Mouse (Mus musculus): ENCODE results near the gene Erich6. TPM values are rescaled to one million over a fixed set of nuclear protein-coding genes. Genes with fewer than 3 reads are reported as not detected.

Erich6 gene
- polyA plus RNA-seq, 1 experiment from 2014 or later: 0.11 TPM

DNA sequence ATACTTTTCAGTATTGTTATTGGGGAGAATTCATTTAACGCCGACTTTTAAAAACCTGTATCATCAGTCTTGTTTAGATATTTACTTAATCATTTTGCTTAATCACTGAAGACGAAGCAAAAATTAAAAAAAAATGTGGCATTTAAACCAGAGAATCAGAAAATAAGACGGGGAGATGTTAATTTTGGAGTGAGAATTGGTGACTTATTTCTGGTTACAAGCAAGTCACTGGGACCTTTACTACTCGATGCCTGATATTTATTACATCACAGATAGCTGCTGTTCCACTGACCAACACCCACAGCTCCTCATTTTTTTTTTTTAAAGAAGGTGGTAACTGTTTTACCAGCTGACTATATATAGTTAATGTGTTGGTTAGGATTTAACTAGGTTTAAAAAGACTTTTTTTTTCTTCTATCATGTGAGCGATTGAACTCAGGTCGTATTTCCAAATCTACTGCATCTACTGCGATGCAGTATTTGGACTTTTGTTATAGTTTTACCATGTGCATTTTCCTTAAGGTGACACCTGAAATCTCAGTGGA lies 59.4 kb downstream of the Erich6 start:
- Histone ChIP-seq H3K4me3 (peak overlapping the region; percentile 92), H3K9me3 (no peaks in the 10 kb centered on the region), H3K4me1 (peaks cover 34% of the 10 kb centered on the region), H3K27ac (replicated peaks) (peak overlapping the region; percentile 100; the same call in 1 of the 2 replicates), H3K36me3 (peaks cover 21% of the 10 kb centered on the region), H3K9ac (peak overlapping the region; percentile 100), H3K27me3 (replicated peaks) (no peaks in the 10 kb centered on the region), H3K4me2 (peak overlapping the region; percentile 79)
- no peak for ATAC-seq (ENCODE audit: extremely low read depth, insufficient number of reproducible peaks, low FRiP score, low TSS enrichment)
- 21% methylated on average over 8 of the region's 8 CpGs for WGBS

DNA sequence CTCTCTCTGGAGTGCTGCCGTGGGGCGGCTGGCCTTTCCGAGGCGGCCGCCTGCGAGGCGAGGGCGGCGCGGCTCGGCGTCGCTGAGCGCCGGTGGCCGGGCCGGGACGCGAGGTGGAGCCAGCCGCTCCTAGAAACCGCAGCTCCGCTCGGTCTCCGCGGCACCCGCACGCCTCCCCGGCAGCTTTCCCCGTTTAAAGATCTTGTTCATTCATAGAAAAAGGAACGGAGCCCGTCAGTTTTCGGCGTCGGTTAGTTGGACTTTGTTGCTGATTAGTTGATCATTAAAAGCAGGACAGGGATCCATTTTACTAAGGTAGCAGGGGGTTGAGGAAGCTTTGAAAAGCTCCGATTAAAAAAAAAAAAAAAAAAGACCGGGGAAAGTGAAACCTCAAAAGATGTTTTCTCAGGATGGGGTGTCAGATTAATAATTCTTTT lies 59.9 kb downstream of the Erich6 start:
- peak overlapping the region; percentile 79 for H3K4me2 ChIP-seq
- H3K27ac ChIP-seq (replicated peaks): peak overlapping the region; percentile 100
- WGBS: under 1% methylated on average over 36 of the region's 36 CpGs
- H3K9ac ChIP-seq: peak overlapping the region; percentile 100
- peak; percentile 70; the same call in 1 of the 2 replicates for ATAC-seq (ENCODE audit: extremely low read depth, insufficient number of reproducible peaks, low FRiP score, low TSS enrichment)
- H3K36me3 ChIP-seq: peaks cover 21% of the 10 kb centered on the region
- H3K4me3 ChIP-seq: peak overlapping the region; percentile 92
- H3K9me3 ChIP-seq: no peaks in the 10 kb centered on the region
- H3K27me3 ChIP-seq (replicated peaks): no peaks in the 10 kb centered on the region
- peaks cover 29% of the 10 kb centered on the region for H3K4me1 ChIP-seq

GRCm38 (mm10) chr3:58576137-58577066 lies 60.6 kb downstream of the Erich6 start, which contains the start of gene Selenot:
TSS of gene Selenot (plus strand) at chr3:58576636.
- H3K36me3 ChIP-seq: peaks cover 21% of the 10 kb centered on the region
- H3K27me3 ChIP-seq (replicated peaks): no peaks in the 10 kb centered on the region
- H3K27ac ChIP-seq (replicated peaks): peak within 1 kb of the TSS; percentile 100
- no peaks in the 10 kb centered on the region for H3K9me3 ChIP-seq
- H3K4me2 ChIP-seq: peak within 1 kb of the TSS; percentile 79
- peak; percentile 81 for ATAC-seq (ENCODE audit: extremely low read depth, insufficient number of reproducible peaks, low FRiP score, low TSS enrichment)
- H3K4me1 ChIP-seq: peaks cover 22% of the 10 kb centered on the region
- H3K9ac ChIP-seq: peak within 1 kb of the TSS; percentile 100
- 2% methylated on average over 46 of the region's 59 CpGs for WGBS
- peak within 1 kb of the TSS; percentile 92 for H3K4me3 ChIP-seq

GRCm38 (mm10) chr3:58570821-58571220 lies 66.2 kb downstream of the Erich6 start:
- no peak overlapping the region for H3K9ac ChIP-seq
- no peak overlapping the region for H3K27ac ChIP-seq (replicated peaks)
- no peak overlapping the region for H3K4me3 ChIP-seq
- H3K4me2 ChIP-seq: no peak overlapping the region
- 76% methylated on average over 3 of the region's 3 CpGs for WGBS
- no peaks in the 10 kb centered on the region for H3K36me3 ChIP-seq
- no peak for ATAC-seq (ENCODE audit: extremely low read depth, insufficient number of reproducible peaks, low FRiP score, low TSS enrichment)
- no peaks in the 10 kb centered on the region for H3K27me3 ChIP-seq (replicated peaks)
- peaks cover under 1% of the 10 kb centered on the region; the same call in 1 of the 2 replicates for H3K4me1 ChIP-seq
- no peaks in the 10 kb centered on the region; the same call in 1 of the 2 replicates for H3K9me3 ChIP-seq

Other genes with a start within 250 kb of the Erich6 start
- 10.6 and 10.9 TPM in 2 replicates for gene Tsc22d2, start 222.5 kb downstream of the Erich6 start, polyA plus RNA-seq (2015; fragmentation: Nextera tagmentation; extraction: Ambion mirVana)
- gene Eif2a, start 111.4 kb downstream of the Erich6 start, polyA plus RNA-seq (2015; fragmentation: Nextera tagmentation; extraction: Ambion mirVana): 37.4 and 37.5 TPM in 2 replicates
- 90.8 and 97.2 TPM in 2 replicates for gene Serp1, start 111.3 kb downstream of the Erich6 start, polyA plus RNA-seq (2015; fragmentation: Nextera tagmentation; extraction: Ambion mirVana)
- gene Selenot, start 60.6 kb downstream of the Erich6 start, polyA plus RNA-seq (2015; fragmentation: Nextera tagmentation; extraction: Ambion mirVana): 15.5 and 17.8 TPM in 2 replicates
- gene Siah2, start 55.2 kb upstream of the Erich6 start, polyA plus RNA-seq (2015; fragmentation: Nextera tagmentation; extraction: Ambion mirVana): 4.5 TPM in 2 replicates
- 0.09 and 0.13 TPM in 2 replicates for gene Mindy4b-ps, start 185.1 kb upstream of the Erich6 start, polyA plus RNA-seq (2015; fragmentation: Nextera tagmentation; extraction: Ambion mirVana)
- gene Clrn1, start 248.1 kb upstream of the Erich6 start, polyA plus RNA-seq (2015; fragmentation: Nextera tagmentation; extraction: Ambion mirVana): 0.12 TPM in 1 of 2 replicates, not detected in the other

Measured in heart, embryonic 13.5 days (tissue).